Mouse (Mus musculus) limb, embryonic 15.5 days (tissue): ENCODE results near the gene Olfr449. TPM values are rescaled to one million over a fixed set of nuclear protein-coding genes. Genes with fewer than 3 reads are reported as not detected.

ENCODE experiments used
- ATAC-seq: fragments of 200-750 bp; cut with Nextera tagmentation; 2 replicates; pipeline ENCODE4 v1.8.0; 2017; ENCODE audit warnings: low read depth, moderate TSS enrichment; ENCODE audit not compliant: insufficient number of reproducible peaks, low FRiP score, low TSS enrichment
- H3K27ac ChIP-seq: fragments of 300-500 bp; sonication (generic); 2 replicates; pipeline ENCODE4 v1.5.1; 2015; ENCODE audit warnings: moderate library complexity, mild to moderate bottlenecking, inconsistent platforms
- H3K27me3 ChIP-seq: fragments of 300-500 bp; sonication (generic); 2 replicates; pipeline ENCODE4 v1.6.1; 2015; ENCODE audit warnings: inconsistent platforms
- H3K36me3 ChIP-seq: fragments of 300-500 bp; sonication (generic); 2 replicates; pipeline ENCODE4 v1.6.1; 2015; ENCODE audit warnings: inconsistent platforms
- H3K4me1 ChIP-seq: fragments of 300-500 bp; sonication (generic); 2 replicates; pipeline ENCODE4 v1.6.1; 2015; ENCODE audit warnings: inconsistent platforms
- H3K4me2 ChIP-seq: fragments of 300-500 bp; sonication (generic); 2 replicates; pipeline ENCODE4 v1.6.1; 2015; ENCODE audit warnings: mild to moderate bottlenecking, inconsistent platforms
- H3K4me3 ChIP-seq: fragments of 300-500 bp; sonication (generic); 2 replicates; pipeline ENCODE4 v1.5.1; 2015; ENCODE audit warnings: mild to moderate bottlenecking, inconsistent platforms
- H3K9ac ChIP-seq: fragments of 300-500 bp; sonication (generic); 2 replicates; pipeline ENCODE4 v1.6.1; 2015; ENCODE audit warnings: inconsistent platforms
- H3K9me3 ChIP-seq: fragments of 300-500 bp; sonication (generic); 2 replicates; pipeline ENCODE4 v1.6.1; 2016; ENCODE audit warnings: inconsistent platforms
- WGBS: fragments of 180-500 bp; shearing (Covaris S2); methylation state at CpG from one replicate; pipeline ENCODE4 v1.1.7; 2015; 5-methylcytosine and 5-hydroxymethylcytosine counted together
- polyA plus RNA-seq: library from polyadenylated mRNA; unstranded; fragments of >200 nt; fragmentation: Nextera tagmentation; extraction: Ambion mirVana; gene quantifications from 2 replicates; pipeline ENCODE4 v1.2.1, GENCODE M21; 2015

Olfr449 gene
- polyA plus RNA-seq, result not detected in 2 replicates

GRCm38 (mm10) chr6:42834084-42834483 is at the start of gene Olfr449:
Olfr449 (plus strand) TSS chr6:42834384.
- Histone ChIP-seq H3K4me1 (no peaks in the 10 kb centered on the region), H3K4me2 (no peak within 1 kb of the TSS), H3K27ac (no peak within 1 kb of the TSS), H3K36me3 (no peaks in the 10 kb centered on the region), H3K27me3 (no peaks in the 10 kb centered on the region), H3K9ac (no peak within 1 kb of the TSS), H3K9me3 (no peaks in the 10 kb centered on the region), H3K4me3 (no peak within 1 kb of the TSS)
- ATAC-seq, result no peak

GRCm38 (mm10) chr6:42784793-42785192 is 49.4 kb upstream of the Olfr449 start, which contains the start of gene Olfr452:
Olfr452 (plus strand) TSS chr6:42785093.
- Histone ChIP-seq H3K27ac (no peak within 1 kb of the TSS), H3K4me2 (no peak within 1 kb of the TSS), H3K9me3 (no peaks in the 10 kb centered on the region), H3K9ac (no peak within 1 kb of the TSS), H3K27me3 (no peaks in the 10 kb centered on the region), H3K4me1 (no peaks in the 10 kb centered on the region), H3K4me3 (no peak within 1 kb of the TSS), H3K36me3 (no peaks in the 10 kb centered on the region)
- no peak for ATAC-seq

- Histone ChIP-seq H3K36me3 (no peaks in the 10 kb centered on the region), H3K4me2 (no peak overlapping the region), H3K27me3 (no peaks in the 10 kb centered on the region), H3K4me1 (no peaks in the 10 kb centered on the region), H3K9ac (no peak overlapping the region), H3K27ac (no peak overlapping the region), H3K9me3 (no peaks in the 10 kb centered on the region), H3K4me3 (no peak overlapping the region)
- no peak for ATAC-seq
- WGBS, result 38% methylated on average over 4 of the region's 4 CpGs
Measured at GRCm38 (mm10) chr6:42790247-42790948, 43.8 kb upstream of the Olfr449 start.

DNA sequence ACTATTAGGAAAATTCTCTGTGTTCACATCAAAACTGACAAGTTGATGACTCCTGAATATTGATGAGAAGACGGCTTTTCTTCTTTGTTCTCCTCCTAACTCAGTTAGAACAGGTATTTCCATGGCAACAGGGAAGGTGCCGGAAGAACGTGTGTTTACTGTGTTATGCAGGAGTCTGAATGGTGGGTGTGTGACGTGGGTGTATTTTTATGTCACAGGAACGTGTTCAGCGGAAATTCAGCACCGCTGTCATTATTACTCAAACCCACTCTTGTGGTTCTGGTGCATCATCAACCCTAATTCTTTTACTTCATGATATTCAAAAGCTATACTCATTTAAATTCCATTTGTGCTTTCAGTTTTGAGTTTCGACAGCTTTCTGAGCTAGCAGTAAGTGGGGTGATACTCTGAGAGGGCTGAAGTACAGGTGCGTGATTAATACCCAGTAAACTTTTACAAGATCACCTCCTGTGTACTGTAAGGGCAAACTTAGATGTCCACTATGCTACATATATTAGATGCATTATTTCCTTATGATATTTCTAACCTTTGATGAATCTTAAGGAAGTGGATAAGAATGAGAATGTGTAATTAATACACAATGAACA is 43.1 kb upstream of the Olfr449 start:
- 72% methylated on average over 9 of the region's 9 CpGs for WGBS
- no peaks in the 10 kb centered on the region for H3K27me3 ChIP-seq
- ATAC-seq, result no peak
- no peaks in the 10 kb centered on the region for H3K36me3 ChIP-seq
- no peaks in the 10 kb centered on the region for H3K4me1 ChIP-seq
- H3K4me2 ChIP-seq, result no peak overlapping the region
- H3K4me3 ChIP-seq, result no peak overlapping the region
- no peaks in the 10 kb centered on the region for H3K9me3 ChIP-seq
- H3K9ac ChIP-seq, result no peak overlapping the region
- H3K27ac ChIP-seq, result no peak overlapping the region

DNA sequence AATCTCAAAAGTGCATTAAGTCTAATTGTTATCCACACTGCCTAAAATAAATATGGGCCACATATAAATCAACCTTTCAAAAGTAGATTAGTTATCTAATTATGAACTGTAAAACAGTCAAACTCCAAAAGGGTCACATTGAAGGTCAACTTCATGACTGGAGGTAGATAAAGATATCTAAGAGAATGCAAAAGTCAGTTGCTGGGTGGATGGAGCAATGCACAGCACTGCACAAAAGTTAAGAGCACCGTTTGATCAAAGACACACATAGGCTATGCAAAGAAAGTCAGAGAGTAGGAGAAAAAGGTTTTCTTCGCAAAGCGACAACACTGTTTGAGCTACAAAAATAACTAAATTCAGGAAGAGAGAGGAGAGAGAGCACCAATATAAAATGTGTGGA is 39.2 kb upstream of the Olfr449 start:
- Histone ChIP-seq H3K36me3 (no peaks in the 10 kb centered on the region), H3K4me1 (no peaks in the 10 kb centered on the region), H3K27me3 (no peaks in the 10 kb centered on the region), H3K4me3 (no peak overlapping the region), H3K4me2 (no peak overlapping the region), H3K9ac (no peak overlapping the region), H3K9me3 (no peaks in the 10 kb centered on the region), H3K27ac (no peak overlapping the region)
- no peak for ATAC-seq
- 83% methylated on average over 3 of the region's 3 CpGs for WGBS

GRCm38 (mm10) chr6:42811639-42812038 is 22.5 kb upstream of the Olfr449 start, which contains the start of gene Olfr450:
Olfr450 (plus strand) TSS chr6:42811939.
- H3K36me3 ChIP-seq, result no peaks in the 10 kb centered on the region
- 86% methylated on average over 1 of the region's 1 CpGs for WGBS
- no peak within 1 kb of the TSS for H3K4me3 ChIP-seq
- no peaks in the 10 kb centered on the region for H3K27me3 ChIP-seq
- ATAC-seq, result no peak
- no peak within 1 kb of the TSS for H3K9ac ChIP-seq
- no peak within 1 kb of the TSS for H3K4me2 ChIP-seq
- H3K4me1 ChIP-seq, result no peaks in the 10 kb centered on the region
- H3K27ac ChIP-seq, result no peak within 1 kb of the TSS
- H3K9me3 ChIP-seq, result no peaks in the 10 kb centered on the region

DNA sequence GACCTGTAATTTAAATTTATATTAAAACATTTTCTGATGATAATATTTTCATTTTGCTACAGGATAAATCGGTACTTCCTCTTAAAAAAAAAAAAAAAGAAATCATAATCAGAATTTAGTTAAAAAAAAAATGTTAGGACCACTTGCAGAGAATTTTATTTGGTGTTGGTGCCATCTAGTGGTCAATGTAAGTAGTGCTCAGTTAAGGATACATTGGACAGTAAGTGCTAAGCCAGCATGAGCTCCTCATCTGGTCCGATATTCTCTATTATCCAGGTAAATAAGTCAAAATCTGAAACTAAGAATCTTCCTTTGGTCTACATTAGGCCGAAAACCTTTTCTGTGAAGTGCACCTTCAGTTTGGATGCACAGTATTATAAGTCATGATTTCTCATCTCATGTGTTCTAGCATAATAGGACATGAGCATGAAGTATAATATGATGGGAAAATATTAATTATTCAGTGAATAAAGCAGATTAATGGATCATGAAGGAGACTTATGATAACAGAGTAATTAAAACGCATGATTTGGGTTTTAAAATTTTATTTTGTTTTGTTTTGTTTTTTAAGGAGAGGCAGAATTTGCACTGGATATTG is 26.1 kb downstream of the Olfr449 start:
- H3K4me1 ChIP-seq, result no peaks in the 10 kb centered on the region
- no peaks in the 10 kb centered on the region for H3K36me3 ChIP-seq
- H3K27me3 ChIP-seq, result no peaks in the 10 kb centered on the region
- H3K4me3 ChIP-seq, result no peak overlapping the region
- no peak overlapping the region for H3K27ac ChIP-seq
- H3K9ac ChIP-seq, result no peak overlapping the region
- H3K9me3 ChIP-seq, result no peaks in the 10 kb centered on the region
- H3K4me2 ChIP-seq, result no peak overlapping the region
- ATAC-seq, result no peak
- WGBS, result 7% methylated on average over 4 of the region's 4 CpGs

- Histone ChIP-seq H3K27ac (no peak overlapping the region), H3K27me3 (no peaks in the 10 kb centered on the region), H3K4me2 (no peak overlapping the region), H3K9me3 (no peaks in the 10 kb centered on the region), H3K4me3 (no peak overlapping the region), H3K4me1 (no peaks in the 10 kb centered on the region), H3K36me3 (no peaks in the 10 kb centered on the region), H3K9ac (no peak overlapping the region)
- ATAC-seq, result no peak
- WGBS, result 58% methylated on average over 3 of the region's 3 CpGs
Measured at GRCm38 (mm10) chr6:42869695-42870094, 35.5 kb downstream of the Olfr449 start.

- Histone ChIP-seq H3K27ac (no peak overlapping the region), H3K9me3 (no peaks in the 10 kb centered on the region), H3K36me3 (no peaks in the 10 kb centered on the region), H3K4me2 (no peak overlapping the region), H3K4me3 (no peak overlapping the region), H3K27me3 (no peaks in the 10 kb centered on the region), H3K9ac (no peak overlapping the region), H3K4me1 (no peaks in the 10 kb centered on the region)
- no peak for ATAC-seq
Measured at GRCm38 (mm10) chr6:42876323-42876722, 42.1 kb downstream of the Olfr449 start.

Other genes with a start within 250 kb of the Olfr449 start
- gene Tcaf3, start 236.7 kb upstream of the Olfr449 start, polyA plus RNA-seq, result not detected in 2 replicates
- 5.0 and 5.2 TPM in 2 replicates for gene Tcaf2, start 189.1 kb upstream of the Olfr449 start, polyA plus RNA-seq
- gene Tcaf1, start 124.3 kb upstream of the Olfr449 start, polyA plus RNA-seq, result 63.7 and 64.5 TPM in 2 replicates
- gene Olfr453, start 95.0 kb upstream of the Olfr449 start, polyA plus RNA-seq, result not detected in 2 replicates
- gene Olfr38, start 78.0 kb upstream of the Olfr449 start, polyA plus RNA-seq, result not detected in 2 replicates
- not detected in 2 replicates for gene Olfr452, start 49.3 kb upstream of the Olfr449 start, polyA plus RNA-seq
- not detected in 2 replicates for gene Olfr450, start 22.4 kb upstream of the Olfr449 start, polyA plus RNA-seq
- gene Olfr448, start 56.1 kb downstream of the Olfr449 start, polyA plus RNA-seq, result not detected in 2 replicates
- not detected in 2 replicates for gene Olfr447, start 74.5 kb downstream of the Olfr449 start, polyA plus RNA-seq
- gene Olfr446, start 87.0 kb downstream of the Olfr449 start, polyA plus RNA-seq, result not detected in 2 replicates
- gene Olfr444, start 114.7 kb downstream of the Olfr449 start, polyA plus RNA-seq, result not detected in 2 replicates